Mouse (Mus musculus) G1E (cell line): ENCODE results near the gene Gm43720. TPM values are rescaled to one million over a fixed set of nuclear protein-coding genes. Genes with fewer than 3 reads are reported as not detected.
A peak's percentile ranks its signal among the peaks of the same experiment; 100 is the strongest.

ENCODE experiments used
- ATAC-seq: 2 replicates; pipeline ENCODE4 v1.8.0; 2016; ENCODE audit warnings: mild to moderate bottlenecking; ENCODE audit not compliant: insufficient number of reproducible peaks, poor library complexity, low FRiP score, severe bottlenecking; ENCODE audit errors: extremely low read depth
- DNase-seq: peaks from one replicate; pipeline ENCODE4 v3.0.0; 2012; ENCODE audit warnings: low spot score
- H3K27me3 ChIP-seq: 2 replicates; pipeline ENCODE4 v1.6.1; 2012; ENCODE audit warnings: mild to moderate bottlenecking, low read length, inconsistent platforms; ENCODE audit not compliant: insufficient read depth
- H3K36me3 ChIP-seq: replicated peaks from 2 replicates; pipeline ENCODE3; 2012; ENCODE audit warnings: mild to moderate bottlenecking, inconsistent platforms
- H3K4me1 ChIP-seq: 2 replicates; pipeline ENCODE4 v1.6.1; 2012; ENCODE audit warnings: low read depth, low read length, inconsistent platforms, mixed read lengths; ENCODE audit not compliant: insufficient read depth
- H3K4me3 ChIP-seq: 2 replicates; pipeline ENCODE4 v1.5.1; 2012; ENCODE audit warnings: low read depth, mild to moderate bottlenecking, inconsistent platforms, low read length, moderate library complexity, mixed read lengths
- H3K9me3 ChIP-seq: replicated peaks from 2 replicates; pipeline ENCODE4 v1.6.1; 2012; ENCODE audit warnings: inconsistent platforms
- CTCF ChIP-seq: IDR thresholded peaks from 2 replicates; pipeline ENCODE4 v1.5.1; 2012; ENCODE audit warnings: low read depth, low read length, inconsistent platforms, mixed read lengths
- GATA1 ChIP-seq: IDR thresholded peaks from 2 replicates; pipeline ENCODE4 v1.6.1; 2012; ENCODE audit warnings: borderline replicate concordance, low read length, inconsistent platforms, mixed read lengths
- GATA2 ChIP-seq: IDR thresholded peaks from 2 replicates; pipeline ENCODE4 v1.6.1; 2012; ENCODE audit warnings: low read depth, low read length, inconsistent platforms, borderline replicate concordance
- POLR2AphosphoS5 ChIP-seq: IDR thresholded peaks from 2 replicates; pipeline ENCODE4 v1.6.1; 2012; ENCODE audit warnings: low read depth, low read length, inconsistent platforms; ENCODE audit not compliant: insufficient replicate concordance
- TAL1 ChIP-seq: conservative IDR thresholded peaks from 2 replicates; pipeline ENCODE4 v1.6.1; 2012; ENCODE audit warnings: low read depth, low read length, inconsistent platforms, mixed read lengths
- polyA plus RNA-seq: library from polyadenylated mRNA; stranded (reverse); fragments of >175 nt; gene quantifications from 2 replicates; pipeline ENCODE4 v1.2.3, GENCODE M21; 2012
- total RNA-seq, 2 experiments: library from RNA; stranded (forward) in 1 of 2; stranded (reverse) in 1 of 2; fragments of 200-1000 nt in 1 of 2; fragments of >200 nt in 1 of 2; fragmentation: Nextera tagmentation in 1 of 2; gene quantifications; 2 replicates each; pipeline ENCODE4 v1.2.3; 2014 to 2017

Gm43720 gene
- total and polyA plus RNA-seq, 3 experiments = 0.05 TPM; not detected in 2

GRCm38 (mm10) chr5:138263260-138264206 is 16.2 kb downstream of the Gm43720 start, which contains the start of gene BC037034:
BC037034 (minus strand) TSS chr5:138264033.
- DNase-seq (peak; percentile 91), ATAC-seq (peak; percentile 61)
- TF ChIP-seq POLR2AphosphoS5 (no peak), GATA2 (no peak), GATA1 (no peak), TAL1 (no peak), CTCF (no peak)
- peaks cover 73% of the 10 kb centered on the region for H3K36me3 ChIP-seq
- H3K9me3 ChIP-seq = no peaks in the 10 kb centered on the region
- H3K4me3 ChIP-seq = peak within 1 kb of the TSS; percentile 93
- no peaks in the 10 kb centered on the region for H3K27me3 ChIP-seq
- peaks cover 67% of the 10 kb centered on the region for H3K4me1 ChIP-seq

- no peaks in the 10 kb centered on the region for H3K27me3 ChIP-seq
These were observed 17.0 kb downstream of the Gm43720 start for GRCm38 (mm10) chr5:138262582-138263240.

GRCm38 (mm10) chr5:138262001-138262400 is 17.8 kb downstream of the Gm43720 start:
- Histone ChIP-seq H3K4me3 (peak overlapping the region; percentile 93), H3K27me3 (no peaks in the 10 kb centered on the region), H3K9me3 (no peaks in the 10 kb centered on the region), H3K4me1 (peaks cover 79% of the 10 kb centered on the region), H3K36me3 (peaks cover 77% of the 10 kb centered on the region)
- no peak for ATAC-seq
- TF ChIP-seq CTCF (no peak), GATA2 (no peak), TAL1 (no peak), POLR2AphosphoS5 (no peak), GATA1 (no peak)
- DNase-seq = peak; percentile 63

More at GRCm38 (mm10) chr5:138262582-138263240, 17.0 kb downstream of the Gm43720 start:
- H3K36me3 ChIP-seq = peaks cover 77% of the 10 kb centered on the region
- ATAC-seq (no peak), DNase-seq (no peak)
- peaks cover 75% of the 10 kb centered on the region for H3K4me1 ChIP-seq
- TF ChIP-seq CTCF (no peak), GATA2 (no peak), POLR2AphosphoS5 (no peak), GATA1 (no peak)
- H3K9me3 ChIP-seq = no peaks in the 10 kb centered on the region
- peak overlapping the region; percentile 93 for H3K4me3 ChIP-seq

- Histone ChIP-seq H3K9me3 (no peaks in the 10 kb centered on the region), H3K4me1 (peaks cover 90% of the 10 kb centered on the region), H3K4me3 (peak overlapping the region; percentile 93; the same call in 1 of the 2 replicates), H3K27me3 (no peaks in the 10 kb centered on the region), H3K36me3 (peaks cover 74% of the 10 kb centered on the region)
- peak; percentile 67 for ATAC-seq
- TF ChIP-seq CTCF (no peak), POLR2AphosphoS5 (no peak), TAL1 (peak; percentile 77), GATA2 (no peak), GATA1 (no peak)
- peak; percentile 78 for DNase-seq
These were observed 18.9 kb downstream of the Gm43720 start for GRCm38 (mm10) chr5:138260834-138261233.

- no peaks in the 10 kb centered on the region for H3K9me3 ChIP-seq
- TF ChIP-seq GATA2 = no peak
- TF ChIP-seq CTCF = no peak
- no peak for TF ChIP-seq TAL1
- ATAC-seq (no peak), DNase-seq (no peak)
- H3K4me1 ChIP-seq = peaks cover 86% of the 10 kb centered on the region
- H3K4me3 ChIP-seq = peak overlapping the region; percentile 69
- no peaks in the 10 kb centered on the region for H3K27me3 ChIP-seq
- H3K36me3 ChIP-seq = peaks cover 66% of the 10 kb centered on the region
These were observed 19.7 kb downstream of the Gm43720 start for GRCm38 (mm10) chr5:138260051-138260450.

- no peaks in the 10 kb centered on the region for H3K27me3 ChIP-seq
- ATAC-seq (no peak), DNase-seq (no peak)
- no peaks in the 10 kb centered on the region for H3K9me3 ChIP-seq
- TF ChIP-seq TAL1 (no peak), GATA1 (no peak), CTCF (no peak), POLR2AphosphoS5 (no peak), GATA2 (no peak)
- H3K4me1 ChIP-seq = peaks cover 86% of the 10 kb centered on the region
- H3K4me3 ChIP-seq = peak overlapping the region; percentile 69; the same call in 1 of the 2 replicates
- peaks cover 65% of the 10 kb centered on the region for H3K36me3 ChIP-seq
These were observed 20.8 kb downstream of the Gm43720 start for GRCm38 (mm10) chr5:138258993-138259392.
